Mouse (Mus musculus) liver, embryonic 15.5 days (tissue): ENCODE data around the gene Bicdl2. TPM values are rescaled to one million over a fixed set of nuclear protein-coding genes. Genes with fewer than 3 reads are reported as not detected.

ENCODE experiments used
- ATAC-seq: fragments of 200-750 bp; cut with Nextera tagmentation; 2 replicates; pipeline ENCODE4 v1.8.0; 2017; ENCODE audit warnings: moderate number of reproducible peaks, mild to moderate bottlenecking, moderate library complexity; ENCODE audit not compliant: insufficient read depth
- H3K27ac ChIP-seq: fragments of 300-500 bp; sonication (generic); replicated peaks from 2 replicates; pipeline ENCODE4 v1.5.1; 2015; ENCODE audit warnings: mild to moderate bottlenecking, inconsistent platforms
- H3K27me3 ChIP-seq: fragments of 300-500 bp; sonication (generic); 2 replicates; pipeline ENCODE4 v1.6.1; 2015; ENCODE audit warnings: mild to moderate bottlenecking, inconsistent platforms
- H3K36me3 ChIP-seq: fragments of 300-500 bp; sonication (generic); replicated peaks from 2 replicates; pipeline ENCODE4 v1.6.1; 2015; ENCODE audit warnings: moderate library complexity, mild to moderate bottlenecking, inconsistent platforms
- H3K4me1 ChIP-seq: fragments of 300-500 bp; sonication (generic); replicated peaks from 2 replicates; pipeline ENCODE4 v1.6.1; 2015; ENCODE audit warnings: inconsistent platforms
- H3K4me2 ChIP-seq: fragments of 300-500 bp; sonication (generic); 2 replicates; pipeline ENCODE4 v1.6.1; 2015; ENCODE audit warnings: moderate library complexity, mild to moderate bottlenecking, inconsistent platforms
- H3K4me3 ChIP-seq: fragments of 300-500 bp; sonication (generic); replicated peaks from 2 replicates; pipeline ENCODE4 v1.5.1; 2015; ENCODE audit warnings: mild to moderate bottlenecking, inconsistent platforms
- H3K9ac ChIP-seq: fragments of 300-500 bp; sonication (generic); 2 replicates; pipeline ENCODE4 v1.6.1; 2015; ENCODE audit warnings: moderate library complexity, mild to moderate bottlenecking, inconsistent platforms
- H3K9me3 ChIP-seq: fragments of 300-500 bp; sonication (generic); replicated peaks from 2 replicates; pipeline ENCODE4 v1.6.1; 2016; ENCODE audit warnings: inconsistent platforms
- WGBS: fragments of 180-500 bp; shearing (Covaris S2); methylation state at CpG from one replicate; pipeline ENCODE4 v1.1.7; 2015; ENCODE audit warnings: mixed read lengths; ENCODE audit not compliant: insufficient replicate concordance; 5-methylcytosine and 5-hydroxymethylcytosine counted together
- polyA plus RNA-seq: library from polyadenylated mRNA; unstranded; fragments of >200 nt; fragmentation: Nextera tagmentation; extraction: Ambion mirVana; gene quantifications from 2 replicates; pipeline ENCODE4 v1.2.1, GENCODE M21; 2015

The Bicdl2 gene
- polyA plus RNA-seq = 0.13 TPM in 1 of 2 replicates, not detected in the other

DNA sequence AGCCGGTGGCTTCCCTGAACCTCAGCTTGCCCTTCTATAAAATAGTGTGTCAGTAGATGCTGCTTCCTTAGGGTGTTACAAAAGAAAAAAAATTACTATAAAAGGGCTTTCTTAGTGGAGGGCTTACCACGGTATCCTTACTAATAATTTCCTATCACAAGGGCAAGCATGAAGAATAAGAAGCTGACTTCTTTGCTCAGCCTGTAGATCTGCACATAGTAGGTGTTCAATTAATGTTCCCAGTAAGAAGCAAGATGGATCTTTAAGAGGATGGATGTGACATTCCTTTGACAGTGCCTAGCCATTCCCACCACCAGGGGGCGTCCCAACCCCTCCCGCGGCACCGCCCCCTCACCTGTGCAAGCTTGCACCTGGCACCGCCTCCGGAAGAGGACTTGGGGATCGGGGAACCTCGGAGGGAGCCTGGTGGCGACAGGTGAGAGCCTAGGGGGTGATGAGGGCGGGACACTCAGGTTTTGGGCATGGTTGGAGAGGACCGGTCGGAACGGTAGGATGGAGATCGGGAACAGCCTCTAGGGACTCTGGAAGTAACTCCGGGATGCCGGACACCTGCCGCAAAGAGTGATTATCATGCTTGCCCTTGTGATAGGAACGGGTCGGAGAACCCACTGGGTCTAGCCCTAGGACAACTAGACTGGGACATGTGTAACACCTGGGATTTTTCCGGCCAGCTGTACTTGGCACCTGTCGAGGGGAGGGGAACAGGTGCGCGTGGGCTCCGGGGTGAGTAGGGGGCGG is at the start of gene Bicdl2:
Gene Bicdl2 (plus strand): TSS at position 390 of the 759 bp plus-strand sequence.
- ATAC-seq = no peak
- Histone ChIP-seq H3K36me3 (no peaks in the 10 kb centered on the region), H3K27ac (no peak within 1 kb of the TSS), H3K9me3 (no peaks in the 10 kb centered on the region), H3K4me3 (peak within 1 kb of the TSS; percentile 29), H3K27me3 (peaks cover 62% of the 10 kb centered on the region), H3K4me1 (peaks cover 8% of the 10 kb centered on the region; the same call in 1 of the 2 replicates), H3K9ac (no peak within 1 kb of the TSS), H3K4me2 (peak within 1 kb of the TSS; percentile 41)
- 9% methylated on average over 27 of the region's 27 CpGs for WGBS

DNA sequence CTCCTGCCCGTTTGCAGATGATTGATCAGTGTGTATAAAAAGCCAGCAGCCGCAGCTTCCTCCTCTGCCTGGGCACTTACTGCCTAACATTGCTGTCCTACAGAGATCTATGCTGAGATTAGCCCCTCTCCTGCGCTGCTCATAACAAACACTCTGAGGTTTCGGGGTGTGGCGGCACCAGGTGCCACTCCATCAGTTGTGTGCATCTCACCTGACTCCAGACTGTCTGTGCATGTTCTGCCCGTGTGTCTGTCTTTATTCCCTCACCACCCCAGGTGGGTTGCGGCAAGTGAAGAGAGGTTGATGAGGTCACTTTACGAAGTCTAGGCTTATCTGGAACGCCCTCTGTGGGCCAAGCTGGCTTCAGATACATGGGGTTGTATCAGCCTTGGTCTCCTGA is 43.2 kb upstream of the Bicdl2 start:
- H3K4me1 ChIP-seq = no peaks in the 10 kb centered on the region
- peaks cover 15% of the 10 kb centered on the region; the same call in 1 of the 2 replicates for H3K27me3 ChIP-seq
- H3K9ac ChIP-seq = no peak overlapping the region
- H3K4me2 ChIP-seq = no peak overlapping the region
- no peaks in the 10 kb centered on the region for H3K9me3 ChIP-seq
- no peak overlapping the region for H3K4me3 ChIP-seq
- H3K27ac ChIP-seq = no peak overlapping the region
- WGBS = 13% methylated on average over 9 of the region's 9 CpGs
- no peaks in the 10 kb centered on the region for H3K36me3 ChIP-seq
- no peak for ATAC-seq

DNA sequence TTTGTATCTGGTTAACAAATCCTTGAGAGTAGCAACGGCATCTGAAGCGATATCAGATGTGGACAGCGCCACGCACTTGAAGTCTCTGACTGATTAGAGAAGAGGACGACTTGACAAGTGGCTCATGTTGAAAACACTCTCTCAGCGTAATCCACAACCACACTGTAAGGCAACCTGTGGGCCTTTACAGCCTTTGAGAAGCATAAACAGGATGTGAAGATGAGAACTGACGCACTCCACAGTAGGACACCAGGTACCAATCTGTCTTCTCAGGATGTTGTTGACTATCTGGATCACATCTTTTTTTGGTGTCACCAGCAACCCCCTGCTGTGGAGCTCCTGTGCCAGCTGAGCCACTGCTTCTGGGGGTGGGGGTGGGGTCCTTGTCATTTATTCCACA is 40.0 kb upstream of the Bicdl2 start:
- Histone ChIP-seq H3K4me3 (no peak overlapping the region), H3K4me2 (no peak overlapping the region), H3K9me3 (no peaks in the 10 kb centered on the region), H3K4me1 (no peaks in the 10 kb centered on the region), H3K36me3 (no peaks in the 10 kb centered on the region), H3K27ac (no peak overlapping the region), H3K27me3 (peaks cover 15% of the 10 kb centered on the region; the same call in 1 of the 2 replicates), H3K9ac (no peak overlapping the region)
- 52% methylated on average over 7 of the region's 7 CpGs for WGBS
- no peak for ATAC-seq

DNA sequence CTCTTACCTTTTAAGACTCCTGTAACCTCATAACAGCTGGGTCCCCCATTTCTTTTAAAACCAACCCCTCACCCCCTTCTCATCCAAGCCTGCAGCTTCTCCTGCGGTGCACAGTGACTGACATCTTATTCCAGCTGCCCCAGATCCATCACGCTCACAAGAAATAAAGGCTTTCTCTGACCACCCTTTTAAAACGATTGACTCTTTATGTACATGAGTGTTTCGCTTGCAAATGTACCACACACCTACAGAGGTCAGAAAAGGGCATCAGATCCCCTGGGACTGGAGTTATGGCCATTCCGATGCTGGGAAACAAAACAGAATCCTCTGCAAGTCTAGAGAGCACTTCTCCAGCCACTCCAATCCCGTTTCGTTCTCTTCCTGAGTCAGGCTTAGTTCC is 32.5 kb upstream of the Bicdl2 start:
- no peaks in the 10 kb centered on the region for H3K9me3 ChIP-seq
- ATAC-seq = no peak
- 35% methylated on average over 7 of the region's 7 CpGs for WGBS

DNA sequence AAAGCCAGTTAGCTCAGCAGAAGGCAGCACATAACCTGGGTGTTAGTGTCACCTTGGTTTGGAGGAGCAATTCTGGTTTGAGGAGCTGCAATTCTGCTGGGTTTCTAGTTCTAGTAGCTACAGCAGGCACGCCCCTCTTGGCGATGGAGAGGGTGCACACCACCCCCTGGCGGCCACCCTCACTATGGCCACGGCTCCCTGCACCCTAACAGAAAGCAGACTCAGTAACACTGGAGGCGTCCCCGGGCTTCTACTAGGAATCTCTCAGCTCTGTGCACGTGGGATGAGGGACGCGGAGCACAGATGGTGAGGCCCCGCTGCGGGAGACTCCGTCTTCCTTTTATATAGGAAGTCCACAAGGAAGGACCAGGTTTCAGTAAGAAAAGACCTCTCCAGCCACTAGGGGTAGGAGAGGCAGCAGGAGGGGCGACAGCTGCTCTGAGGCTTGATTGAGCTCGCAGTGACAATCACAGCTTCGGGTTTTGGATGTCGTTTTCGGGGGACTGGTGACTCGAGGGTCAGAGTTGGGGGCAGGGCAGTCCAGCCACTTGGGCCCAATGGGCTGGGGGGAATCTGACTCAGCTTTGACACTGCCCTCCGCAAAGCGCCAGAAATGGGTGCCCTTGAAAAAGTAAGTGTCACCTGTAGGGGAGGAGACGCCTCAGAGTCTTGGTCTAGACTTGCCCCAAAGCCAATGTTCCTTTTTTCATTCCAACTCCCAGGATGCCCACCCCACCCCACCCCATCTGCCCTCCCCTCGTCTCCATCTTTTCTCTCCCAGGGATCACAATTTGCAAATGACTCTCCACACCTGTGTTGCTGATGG is 29.9 kb upstream of the Bicdl2 start:
- no peaks in the 10 kb centered on the region for H3K36me3 ChIP-seq
- peak overlapping the region; percentile 36; the same call in 1 of the 2 replicates for H3K4me2 ChIP-seq
- no peak for ATAC-seq
- H3K4me1 ChIP-seq = 0 out of 2 replicates have a peak, but pooled peaks cover 5% of the 10 kb centered on the region
- no peak overlapping the region for H3K9ac ChIP-seq
- WGBS = 11% methylated on average over 22 of the region's 22 CpGs
- H3K9me3 ChIP-seq = no peaks in the 10 kb centered on the region
- no peaks in the 10 kb centered on the region for H3K27me3 ChIP-seq
- no peak overlapping the region for H3K4me3 ChIP-seq
- no peak overlapping the region for H3K27ac ChIP-seq

More for the DNA sequence above, 32.5 kb upstream of the Bicdl2 start:
- Histone ChIP-seq H3K4me1 (0 out of 2 replicates have a peak, but pooled peaks cover 5% of the 10 kb centered on the region), H3K9ac (no peak overlapping the region), H3K4me2 (no peak overlapping the region), H3K27me3 (no peaks in the 10 kb centered on the region), H3K4me3 (no peak overlapping the region), H3K27ac (no peak overlapping the region), H3K36me3 (no peaks in the 10 kb centered on the region)

DNA sequence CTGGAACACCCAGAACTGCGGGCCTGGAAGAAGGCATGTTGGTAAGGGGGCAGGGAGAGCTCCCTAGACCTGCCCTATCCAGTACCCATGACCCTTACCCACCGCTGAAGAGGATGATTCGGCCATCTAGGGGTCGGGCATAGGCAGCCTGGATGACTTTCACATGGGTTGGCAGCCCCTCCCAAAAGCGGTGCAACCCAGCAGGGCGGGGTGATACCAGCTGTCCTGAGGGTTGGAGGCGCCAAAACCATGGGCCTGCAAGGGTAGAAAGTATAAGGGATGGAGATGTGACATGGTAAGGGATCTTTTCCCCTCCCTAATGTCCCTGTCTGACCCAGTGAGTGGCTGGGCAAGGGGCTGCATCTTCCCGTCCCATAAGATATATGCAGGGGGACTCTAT is 29.1 kb upstream of the Bicdl2 start:
- no peaks in the 10 kb centered on the region for H3K9me3 ChIP-seq
- 0 out of 2 replicates have a peak, but pooled peaks cover 5% of the 10 kb centered on the region for H3K4me1 ChIP-seq
- ATAC-seq = no peak
- no peak overlapping the region for H3K4me3 ChIP-seq
- H3K27ac ChIP-seq = no peak overlapping the region
- 0 out of 2 replicates have a peak, but pooled peaks cover 5% of the 10 kb centered on the region for H3K27me3 ChIP-seq
- H3K4me2 ChIP-seq = no peak overlapping the region
- no peak overlapping the region for H3K9ac ChIP-seq
- 63% methylated on average over 8 of the region's 8 CpGs for WGBS
- no peaks in the 10 kb centered on the region for H3K36me3 ChIP-seq

DNA sequence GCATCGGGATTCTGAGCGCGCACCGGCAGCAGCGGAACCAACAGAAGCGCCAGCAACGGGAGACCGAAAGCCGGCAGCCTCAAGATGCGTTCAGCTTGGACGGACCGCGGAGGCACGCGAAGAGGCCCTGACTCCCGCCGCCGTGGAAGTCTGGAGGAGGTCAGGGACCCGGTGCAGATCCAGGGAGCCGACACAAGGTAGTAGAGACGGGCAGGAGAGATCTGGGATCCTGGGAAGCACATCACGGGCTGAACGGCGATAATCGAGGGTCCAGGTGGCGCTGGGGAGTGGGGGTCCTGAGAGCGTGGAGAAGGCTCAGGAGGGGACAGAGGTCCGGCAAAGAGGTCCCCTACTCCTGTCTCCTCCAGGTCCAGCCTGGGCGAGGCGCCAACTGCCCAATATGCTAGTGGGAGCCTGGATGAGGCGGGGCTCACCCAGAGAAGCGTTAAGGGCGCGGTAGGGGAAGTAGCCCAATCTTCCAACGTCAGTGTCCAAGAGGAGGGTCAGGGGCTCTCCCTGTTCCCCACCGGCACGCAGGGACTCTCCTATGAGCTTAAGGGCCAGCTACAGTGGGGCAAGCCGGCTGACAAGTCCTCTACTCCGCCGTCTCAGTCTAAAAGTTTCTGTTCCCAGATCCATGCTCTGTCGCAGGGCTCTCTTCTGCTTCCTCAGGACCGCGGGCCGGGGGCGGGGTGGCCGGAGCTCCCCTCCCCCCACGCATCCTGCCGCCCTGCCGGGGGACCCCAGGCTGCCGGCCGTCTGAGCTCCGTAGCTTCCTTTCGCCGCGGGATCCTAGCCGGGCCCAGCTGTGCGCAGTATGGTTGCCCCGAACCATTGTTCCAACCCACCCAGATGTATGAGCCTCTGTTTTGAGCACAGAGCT is 15.5 kb upstream of the Bicdl2 start, which contains the start of gene Mmp25:
Gene Mmp25 (minus strand): TSS at position 665 of the 883 bp plus-strand sequence.
- H3K4me2 ChIP-seq = peak within 1 kb of the TSS; percentile 55
- peaks cover 6% of the 10 kb centered on the region; the same call in 1 of the 2 replicates for H3K4me1 ChIP-seq
- H3K4me3 ChIP-seq = peak within 1 kb of the TSS; percentile 41
- no peak within 1 kb of the TSS for H3K27ac ChIP-seq
- no peaks in the 10 kb centered on the region for H3K36me3 ChIP-seq
- H3K27me3 ChIP-seq = peaks cover 46% of the 10 kb centered on the region
- 2% methylated on average over 58 of the region's 58 CpGs for WGBS
- no peak for ATAC-seq
- H3K9ac ChIP-seq = no peak within 1 kb of the TSS
- no peaks in the 10 kb centered on the region for H3K9me3 ChIP-seq

DNA sequence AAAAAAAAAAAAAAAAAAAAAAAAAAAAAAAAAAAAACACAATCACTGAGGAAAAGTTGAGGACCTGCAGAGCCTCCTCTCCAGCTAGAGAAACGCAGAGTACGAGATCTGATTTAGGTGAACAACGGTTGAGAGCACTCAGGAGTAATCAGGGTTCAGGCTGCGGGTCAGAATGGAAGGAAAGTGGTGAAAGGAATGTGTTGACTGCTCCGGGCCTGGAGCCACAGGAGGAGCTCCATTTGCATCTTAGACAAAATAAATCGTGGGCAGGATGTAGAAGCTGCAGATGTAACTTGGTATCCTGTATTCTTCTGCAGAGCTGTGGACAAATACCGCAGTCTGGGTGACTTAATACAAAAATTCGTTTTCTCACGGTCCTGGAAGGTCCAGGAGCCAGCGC is 14.4 kb upstream of the Bicdl2 start:
- Histone ChIP-seq H3K9me3 (no peaks in the 10 kb centered on the region), H3K27ac (no peak overlapping the region), H3K27me3 (peaks cover 46% of the 10 kb centered on the region), H3K4me2 (no peak overlapping the region), H3K9ac (no peak overlapping the region), H3K4me1 (peaks cover 6% of the 10 kb centered on the region; the same call in 1 of the 2 replicates), H3K4me3 (no peak overlapping the region), H3K36me3 (no peaks in the 10 kb centered on the region)
- no peak for ATAC-seq
- 45% methylated on average over 10 of the region's 10 CpGs for WGBS

DNA sequence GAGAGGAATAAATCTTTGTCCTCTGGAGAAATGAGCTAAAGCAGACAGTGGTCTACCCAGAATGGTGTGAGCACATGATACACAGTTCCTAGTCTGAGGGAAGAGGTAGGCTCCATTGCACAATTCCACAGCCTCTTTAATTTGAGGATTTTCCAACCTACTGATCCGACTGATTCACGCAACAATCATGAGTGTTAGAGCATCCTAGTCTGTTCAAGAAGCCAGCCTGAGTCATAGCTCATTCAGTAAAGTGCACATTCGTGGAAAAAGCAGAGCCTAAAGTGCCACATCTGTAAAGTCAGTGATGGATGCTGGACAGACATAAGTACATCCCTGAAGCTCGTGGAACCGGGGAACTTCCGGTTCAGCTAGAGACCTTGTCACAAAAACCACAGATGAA is 8.9 kb upstream of the Bicdl2 start:
- Histone ChIP-seq H3K4me3 (no peak overlapping the region), H3K27ac (no peak overlapping the region), H3K36me3 (no peaks in the 10 kb centered on the region), H3K9me3 (no peaks in the 10 kb centered on the region), H3K4me1 (no peaks in the 10 kb centered on the region), H3K27me3 (peaks cover 11% of the 10 kb centered on the region), H3K9ac (no peak overlapping the region), H3K4me2 (no peak overlapping the region)
- WGBS = 52% methylated on average over 6 of the region's 6 CpGs
- no peak for ATAC-seq

DNA sequence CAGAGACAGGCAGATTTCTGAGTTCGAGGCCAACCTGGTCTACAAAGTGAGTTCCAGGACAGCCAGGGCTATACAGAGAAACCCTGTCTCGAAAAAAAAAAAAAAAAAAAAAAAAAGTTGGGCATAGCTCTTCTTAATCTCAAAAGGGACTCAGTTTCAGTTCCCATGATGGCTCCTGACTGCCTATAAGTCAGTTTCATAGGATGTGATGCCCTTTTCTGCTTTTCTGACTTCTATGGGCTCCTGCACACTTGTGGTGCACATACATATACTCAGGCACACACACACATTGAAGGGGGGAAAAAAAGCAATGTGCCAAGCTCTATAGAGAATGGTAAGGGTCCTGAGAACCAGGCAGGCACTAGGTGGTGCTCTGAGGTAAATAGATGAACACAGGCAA is 7.0 kb upstream of the Bicdl2 start:
- Histone ChIP-seq H3K36me3 (no peaks in the 10 kb centered on the region), H3K4me1 (no peaks in the 10 kb centered on the region), H3K27ac (no peak overlapping the region), H3K4me2 (no peak overlapping the region), H3K9ac (no peak overlapping the region), H3K9me3 (no peaks in the 10 kb centered on the region), H3K4me3 (no peak overlapping the region), H3K27me3 (peaks cover 11% of the 10 kb centered on the region)
- 50% methylated on average over 2 of the region's 2 CpGs for WGBS
- no peak for ATAC-seq
